Mouse (Mus musculus) MEL (cell line): ENCODE measurements around the gene Mical3.

Experiments used
- CHD2 ChIP-seq: IDR thresholded peaks from 2 replicates; pipeline ENCODE4 v1.6.1; 2011; ENCODE audit warnings: low read length, improper control_type of control experiment
- CTCF ChIP-seq, 3 experiments: IDR thresholded peaks in 2 of 3; conservative IDR thresholded peaks in 1 of 3; 2 replicates each; pipeline ENCODE4 v1.5.1; 2011 to 2012; ENCODE audit warnings: low read length in 3 of 3, low read depth in 2 of 3, mild to moderate bottlenecking in 2 of 3, improper control_type of control experiment in 1 of 3, inconsistent platforms in 1 of 3, mixed read lengths in 1 of 3, moderate library complexity in 1 of 3; ENCODE audit not compliant: control insufficient read depth in 1 of 3, insufficient read depth in 1 of 3, poor library complexity in 1 of 3, severe bottlenecking in 1 of 3
- EP300 ChIP-seq, 2 experiments: IDR thresholded peaks; 2 replicates each; pipeline ENCODE4 v1.6.1; 2011; ENCODE audit warnings: improper control_type of control experiment in 2 of 2, low read length in 2 of 2, low read depth in 1 of 2, mild to moderate bottlenecking in 1 of 2
- ETS1 ChIP-seq: IDR thresholded peaks from 2 replicates; pipeline ENCODE4 v1.6.1; 2012; ENCODE audit warnings: low read depth, mild to moderate bottlenecking, inconsistent platforms, low read length, improper control_type of control experiment, moderate library complexity
- HCFC1 ChIP-seq: IDR thresholded peaks from 2 replicates; pipeline ENCODE4 v1.6.1; 2012; ENCODE audit warnings: low read depth, mild to moderate bottlenecking, inconsistent platforms, low read length, improper control_type of control experiment, moderate library complexity
- MAFK ChIP-seq: IDR thresholded peaks from 2 replicates; pipeline ENCODE4 v1.6.1; 2011; ENCODE audit warnings: low read depth, mild to moderate bottlenecking, low read length, improper control_type of control experiment, borderline replicate concordance
- MAX ChIP-seq: IDR thresholded peaks from 2 replicates; pipeline ENCODE4 v1.6.1; 2011; ENCODE audit warnings: low read length, improper control_type of control experiment
- POLR2A ChIP-seq, 2 experiments: IDR thresholded peaks; 2 replicates each; pipeline ENCODE4 v1.6.1; 2011 to 2012; ENCODE audit warnings: low read length in 2 of 2, mild to moderate bottlenecking in 2 of 2, control low read depth in 1 of 2, improper control_type of control experiment in 1 of 2, low read depth in 1 of 2, moderate library complexity in 1 of 2; ENCODE audit not compliant: control insufficient read depth in 1 of 2, insufficient read depth in 1 of 2, poor library complexity in 1 of 2
- SIN3A ChIP-seq: IDR thresholded peaks from 2 replicates; pipeline ENCODE4 v1.6.1; 2012; ENCODE audit warnings: low read length, improper control_type of control experiment, inconsistent platforms
- TCF12 ChIP-seq: IDR thresholded peaks from 2 replicates; pipeline ENCODE4 v1.6.1; 2014; ENCODE audit warnings: low read depth, mild to moderate bottlenecking, inconsistent platforms, low read length, improper control_type of control experiment, moderate library complexity
- UBTF ChIP-seq: IDR thresholded peaks from 2 replicates; pipeline ENCODE4 v1.6.1; 2012; ENCODE audit warnings: low read depth, mild to moderate bottlenecking, inconsistent platforms, low read length, improper control_type of control experiment, moderate library complexity, borderline replicate concordance; ENCODE audit not compliant: insufficient read depth
- ZC3H11A ChIP-seq: IDR thresholded peaks from 2 replicates; pipeline ENCODE4 v1.6.1; 2012; ENCODE audit warnings: low read depth, mild to moderate bottlenecking, inconsistent platforms, low read length, improper control_type of control experiment

- TF ChIP-seq CHD2, result no peak
- TF ChIP-seq POLR2A (IDR thresholded peaks at IDR 0.05; ENCODE audit: control insufficient read depth in 1 of 2, insufficient read depth in 1 of 2, low read depth in 1 of 2, low read length in 2 of 2, poor library complexity in 1 of 2), result peak; percentile 9 to 46; a peak in 1 of 4 replicates
- TF ChIP-seq EP300 (IDR thresholded peaks at IDR 0.05; ENCODE audit: low read depth in 1 of 2, low read length in 2 of 2), result no peak
- peak; percentile 94 for TF ChIP-seq MAX
- peak; percentile 86 to 96 (median 95) for TF ChIP-seq CTCF (IDR thresholded peaks at IDR 0.05 in 2 of 3, conservative IDR thresholded peaks at IDR 0.05 in 1 of 3; ENCODE audit: control insufficient read depth in 1 of 3, insufficient read depth in 1 of 3, low read depth in 2 of 3, low read length in 3 of 3, poor library complexity in 1 of 3, severe bottlenecking in 1 of 3)
- TF ChIP-seq HCFC1, result peak; percentile 71
- TF ChIP-seq ETS1, result peak; percentile 31; the same call in 1 of the 2 replicates
- 0 out of 2 replicates have a peak, but pooled peaks have one; percentile 9 for TF ChIP-seq TCF12
- peak; percentile 85 for TF ChIP-seq SIN3A
- TF ChIP-seq ZC3H11A, result peak; percentile 78
- no peak for TF ChIP-seq UBTF
- TF ChIP-seq MAFK, result no peak
These were observed 627 bp downstream of the Mical3 start for GRCm38 (mm10) chr6:121130039-121130705.
